Comparison of ENCODE assay signal across 9 mouse cellular contexts in genomic region chr8:88633343-88633765, GRCm38 (mm10). TPM values are rescaled to one million over a fixed set of nuclear protein-coding genes. Genes with fewer than 3 reads are reported as not detected.
DNase-seq lines count a peak whose midpoint lies in the region; ATAC-seq lines count a peak whose summit lies in the region.
"Had no signal": no experiment of that assay in that cellular context is flagged by ENCODE, and none has a peak within 500 bp of the region (broad histone marks: within the 10 kb centered on the region; RNA-seq: fewer than 3 reads in every experiment).

No protein-coding gene starts in this region.

- DNase-seq in heart, adult 11 months, result peak; percentile 98
- no peak for DNase-seq in heart, embryonic 10.5 days (ENCODE audit: low spot score)
- DNase-seq in heart, postnatal 4 days, result peak; percentile 31
- DNase-seq in lung, postnatal 4 days, result peak; percentile 49 to 64
- DNase-seq in layer of hippocampus, adult 18-20 months (ENCODE audit: low spot score in 2 of 2), result no peak
- no peak for DNase-seq in forebrain, embryonic 10.5 days (ENCODE audit: extremely low spot score, low spot score)
- DNase-seq in thymus, postnatal 10 days (ENCODE audit: low spot score in 2 of 2), result no peak

- peak; percentile 19 for ATAC-seq in activated CD4-positive, CD25-positive, alpha-beta regulatory T cell, adult 4 months

- H3K27ac ChIP-seq in heart, embryonic 10.5 days, result no peak overlapping the region
- H3K27ac ChIP-seq in forebrain, embryonic 10.5 days, result no peak overlapping the region
- H3K27ac ChIP-seq: midbrain, embryonic 12.5 days had no signal

- H3K9me3 ChIP-seq in heart, embryonic 10.5 days, result no peaks in the 10 kb centered on the region
- H3K9me3 ChIP-seq in forebrain, embryonic 10.5 days, result no peaks in the 10 kb centered on the region
- H3K9me3 ChIP-seq: midbrain, embryonic 12.5 days had no signal

- no peak overlapping the region for H3K4me3 ChIP-seq in heart, embryonic 10.5 days
- no peak overlapping the region for H3K4me3 ChIP-seq in forebrain, embryonic 10.5 days
- H3K4me3 ChIP-seq: midbrain, embryonic 12.5 days had no signal

- WGBS in heart, embryonic 10.5 days, result 68% methylated on average over 7 of the region's 7 CpGs
- WGBS in forebrain, embryonic 10.5 days, result 87% methylated on average over 7 of the region's 7 CpGs

- H3K4me1 ChIP-seq in heart, embryonic 10.5 days, result peaks cover 13% of the 10 kb centered on the region; the same call in 1 of the 2 replicates
- H3K4me1 ChIP-seq in forebrain, embryonic 10.5 days, result peaks cover 5% of the 10 kb centered on the region

- H3K36me3 ChIP-seq in heart, embryonic 10.5 days, result no peaks in the 10 kb centered on the region
- no peaks in the 10 kb centered on the region for H3K36me3 ChIP-seq in forebrain, embryonic 10.5 days (replicated peaks)
- H3K36me3 ChIP-seq: midbrain, embryonic 12.5 days had no signal

- H3K27me3 ChIP-seq in heart, embryonic 10.5 days (ENCODE audit: insufficient read depth, poor library complexity, severe bottlenecking), result peaks cover 27% of the 10 kb centered on the region
- H3K27me3 ChIP-seq in forebrain, embryonic 10.5 days (ENCODE audit: poor library complexity, severe bottlenecking), result peaks cover 19% of the 10 kb centered on the region

RNA-seq across cellular contexts. Expression of gene Snx20, which starts 2.6 kb away (rescaled TPM):
- polyA plus RNA-seq in heart, embryonic 10.5 days (2016; fragmentation: Nextera tagmentation; extraction: Ambion mirVana), result 0.59 and 1.3 TPM in 2 replicates
- polyA plus RNA-seq in activated CD4-positive, CD25-positive, alpha-beta regulatory T cell, adult 4 months (2017; shearing (Covaris generic)), result 1 to 10 TPM; 7.7 to 9.9 TPM
- 1 to 10 TPM; 1.2 to 2.1 TPM for total RNA-seq in heart, postnatal 4 days (2021)
- 1 to 10 TPM; 1.8 to 2.0 TPM for total RNA-seq in layer of hippocampus, adult 18-20 months (2021)
- polyA plus RNA-seq in forebrain, embryonic 10.5 days (2016; fragmentation: Nextera tagmentation; extraction: Ambion mirVana), result 0.47 and 1.0 TPM in 2 replicates

RNA-seq across cellular contexts. Expression of gene Nod2, which starts 13.8 kb away (rescaled TPM):
- 0.08 and 0.11 TPM in 2 replicates for polyA plus RNA-seq in heart, embryonic 10.5 days (2016; fragmentation: Nextera tagmentation; extraction: Ambion mirVana)
- 1 to 10 TPM; 2.5 to 3.6 TPM for polyA plus RNA-seq in activated CD4-positive, CD25-positive, alpha-beta regulatory T cell, adult 4 months (2017; shearing (Covaris generic))
- total RNA-seq in heart, postnatal 4 days (2021), result 1 to 10 TPM in 1 of 2 experiments, under 1 TPM in 1; 0.79 to 1.1 TPM
- under 1 TPM; 0.37 to 0.51 TPM for total RNA-seq in layer of hippocampus, adult 18-20 months (2021)
- polyA plus RNA-seq in forebrain, embryonic 10.5 days (2016; fragmentation: Nextera tagmentation; extraction: Ambion mirVana), result 0.07 and 0.20 TPM in 2 replicates

Comparison
In these comparisons a context has a peak if more than half of its experiments do, and no peak if none do; other contexts are left out.
1. DNase-seq: peak in heart, adult 11 months (single experiment), heart, postnatal 4 days (single experiment) and lung, postnatal 4 days (2 of 2); none in heart, embryonic 10.5 days (single experiment), layer of hippocampus, adult 18-20 months (0 of 2), forebrain, embryonic 10.5 days (single experiment) and thymus, postnatal 10 days (0 of 2).